Mouse (Mus musculus): ENCODE results near the gene Ankrd23. TPM values are rescaled to one million over a fixed set of nuclear protein-coding genes. Genes with fewer than 3 reads are reported as not detected.

The Ankrd23 gene
- polyA plus RNA-seq, 1 experiment: 1.1 TPM

DNA sequence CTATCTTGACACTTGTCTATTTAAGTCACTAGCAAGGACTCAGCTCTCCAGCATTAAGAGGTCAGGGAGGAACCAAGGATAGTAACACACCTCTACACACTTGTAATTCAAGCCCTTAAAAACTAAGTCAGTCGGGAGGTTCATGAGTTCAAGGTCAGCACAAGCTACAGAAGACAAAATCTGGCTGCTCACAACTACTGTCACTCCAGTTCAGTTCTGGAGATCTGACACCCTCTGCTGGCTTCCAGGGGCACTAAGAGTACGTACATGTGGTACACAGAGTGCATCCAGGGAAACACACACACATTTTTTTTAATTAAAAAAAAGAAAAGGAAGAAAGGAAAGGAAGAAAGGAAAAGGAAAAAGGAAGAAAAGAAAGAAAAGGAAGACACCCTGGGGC is 40.0 kb downstream of the Ankrd23 start:
- H3K27me3 ChIP-seq (ENCODE audit: control insufficient read depth, insufficient read depth, insufficient read length): no peaks in the 10 kb centered on the region
- TF ChIP-seq USF1 (IDR thresholded peaks at IDR 0.05; ENCODE audit: low read depth): no peak
- TF ChIP-seq CTCF (IDR thresholded peaks at IDR 0.05; ENCODE audit: control insufficient read depth, insufficient read depth, insufficient read length): peak; percentile 4
- TF ChIP-seq MYOD1 (IDR thresholded peaks at IDR 0.05; ENCODE audit: control insufficient read depth, insufficient read length, low read depth): no peak
- no peaks in the 10 kb centered on the region for H3K79me3 ChIP-seq (ENCODE audit: low read depth)
- peaks cover 4% of the 10 kb centered on the region for H3K36me3 ChIP-seq (ENCODE audit: control insufficient read depth, insufficient read depth)
- no peak overlapping the region for H3K4me3 ChIP-seq (ENCODE audit: insufficient read depth, poor library complexity, severe bottlenecking)
- H3K79me2 ChIP-seq (ENCODE audit: control insufficient read depth, insufficient read depth): peaks cover 22% of the 10 kb centered on the region
- H3ac ChIP-seq (ENCODE audit: control insufficient read depth, insufficient read length, low read depth): no peak overlapping the region

DNA sequence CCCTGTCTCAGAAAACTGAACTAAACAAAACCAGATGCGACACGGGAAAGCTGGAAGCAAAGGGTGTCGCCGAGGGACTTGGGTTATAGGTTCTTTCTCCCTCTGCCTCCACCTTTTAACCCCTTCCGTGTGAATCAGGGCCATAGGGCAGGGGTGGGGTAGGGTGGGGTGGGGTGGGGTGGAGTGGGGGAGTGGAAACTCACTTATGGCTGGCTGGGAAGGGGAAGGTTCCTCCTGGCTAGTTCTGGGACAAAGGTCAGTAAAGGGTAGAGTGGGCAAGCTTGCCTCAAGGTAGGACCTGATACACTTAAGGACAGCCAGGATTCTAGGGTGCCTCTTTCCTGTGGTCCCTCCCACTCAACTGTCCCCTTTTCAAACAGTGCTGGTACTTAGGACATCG is 43.4 kb downstream of the Ankrd23 start:
- peaks cover 25% of the 10 kb centered on the region for H3K79me2 ChIP-seq (ENCODE audit: control insufficient read depth, insufficient read depth)
- TF ChIP-seq CEBPB (IDR thresholded peaks at IDR 0.05; ENCODE audit: low read depth) (no peak), MAX (IDR thresholded peaks at IDR 0.05) (no peak), USF1 (IDR thresholded peaks at IDR 0.05; ENCODE audit: low read depth) (no peak), MYOG (IDR thresholded peaks at IDR 0.05; ENCODE audit: control insufficient read depth, extremely low read depth, insufficient read length) (no peak)
- no peaks in the 10 kb centered on the region for H3K79me3 ChIP-seq (ENCODE audit: low read depth)
- H3K4me3 ChIP-seq (ENCODE audit: insufficient read depth, poor library complexity, severe bottlenecking): no peak overlapping the region
- H3K36me3 ChIP-seq (ENCODE audit: control insufficient read depth, insufficient read depth): no peaks in the 10 kb centered on the region
- H3K27me3 ChIP-seq (ENCODE audit: control insufficient read depth, insufficient read depth, insufficient read length): no peaks in the 10 kb centered on the region
- no peak overlapping the region for H3ac ChIP-seq (ENCODE audit: control insufficient read depth, insufficient read length, low read depth)

DNA sequence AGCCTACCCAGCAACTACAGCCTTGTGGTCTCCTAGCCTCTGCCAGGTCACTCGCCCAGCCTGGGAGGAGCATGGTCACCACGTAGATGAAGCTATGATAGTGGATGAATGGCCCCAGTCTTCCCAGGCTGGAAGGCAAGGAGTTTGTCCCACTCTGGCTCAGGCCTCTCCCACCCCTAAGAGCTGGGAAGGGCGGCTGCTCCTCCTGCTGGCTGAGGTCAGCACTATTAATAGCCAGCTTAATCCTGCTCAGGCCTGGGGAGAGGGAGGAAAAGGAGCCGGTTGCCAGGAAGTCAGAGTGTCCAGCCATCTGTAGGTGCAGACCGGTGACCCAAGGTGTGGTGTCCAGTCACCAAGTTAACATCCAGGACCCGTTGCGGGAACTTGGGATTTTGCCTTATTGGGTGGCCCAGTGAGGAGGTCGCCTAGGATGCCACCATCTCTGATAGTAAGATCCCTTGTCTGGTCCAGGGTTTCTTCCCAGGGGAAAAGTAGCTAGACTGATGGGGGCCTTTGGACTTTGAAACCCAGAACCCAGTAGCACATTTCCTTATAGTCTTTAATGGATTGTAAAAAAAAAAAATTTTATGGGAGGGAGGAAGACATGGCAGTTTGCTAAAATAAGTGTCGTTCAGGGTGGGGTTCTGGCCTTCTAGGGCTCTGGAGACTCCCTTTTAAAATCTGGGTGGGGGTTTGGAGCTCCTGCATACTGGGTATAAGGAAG is 44.1 kb downstream of the Ankrd23 start:
- Histone ChIP-seq H3K36me3 (ENCODE audit: control insufficient read depth, insufficient read depth) (no peaks in the 10 kb centered on the region), H3K4me3 (ENCODE audit: insufficient read depth, poor library complexity, severe bottlenecking) (no peak overlapping the region), H3K27me3 (ENCODE audit: control insufficient read depth, insufficient read depth, insufficient read length) (no peaks in the 10 kb centered on the region), H3K79me2 (ENCODE audit: control insufficient read depth, insufficient read depth) (peaks cover 27% of the 10 kb centered on the region), H3ac (ENCODE audit: control insufficient read depth, insufficient read length, low read depth) (no peak overlapping the region), H3K79me3 (ENCODE audit: low read depth) (no peaks in the 10 kb centered on the region)
- TF ChIP-seq MAX (IDR thresholded peaks at IDR 0.05) (no peak), FOSL1 (IDR thresholded peaks at IDR 0.05; ENCODE audit: insufficient read depth, low read length, poor library complexity, severe bottlenecking) (no peak), CTCF (IDR thresholded peaks at IDR 0.05; ENCODE audit: control insufficient read depth, insufficient read depth, insufficient read length) (peak; percentile 5), MYOG (IDR thresholded peaks at IDR 0.05; ENCODE audit: control insufficient read depth, extremely low read depth, insufficient read length) (no peak), USF1 (IDR thresholded peaks at IDR 0.05; ENCODE audit: low read depth) (no peak), MYOD1 (IDR thresholded peaks at IDR 0.05; ENCODE audit: control insufficient read depth, insufficient read length, low read depth) (no peak), CEBPB (IDR thresholded peaks at IDR 0.05; ENCODE audit: low read depth) (no peak)

DNA sequence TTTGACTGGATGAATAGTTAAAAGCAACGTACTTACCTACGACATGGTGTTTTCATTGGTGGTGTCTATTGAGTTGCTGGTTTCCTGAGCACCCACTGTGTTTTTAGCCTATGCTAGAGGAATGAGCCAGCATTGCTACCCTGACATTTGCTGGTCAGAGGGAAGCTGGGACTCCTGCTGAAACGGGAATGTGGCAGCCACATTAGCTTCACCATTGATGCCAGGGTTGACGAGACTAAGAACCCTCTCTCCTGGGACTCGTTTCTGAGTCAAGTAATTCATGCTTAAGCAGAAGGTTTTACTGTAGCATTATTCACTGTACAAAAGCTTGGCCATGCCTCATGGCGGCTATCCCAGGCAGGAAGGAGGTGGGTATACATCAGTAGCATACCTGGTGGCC is 47.0 kb downstream of the Ankrd23 start:
- Histone ChIP-seq H3K27me3 (ENCODE audit: control insufficient read depth, insufficient read depth, insufficient read length) (no peaks in the 10 kb centered on the region), H3K36me3 (ENCODE audit: control insufficient read depth, insufficient read depth) (no peaks in the 10 kb centered on the region), H3K79me2 (ENCODE audit: control insufficient read depth, insufficient read depth) (peaks cover 20% of the 10 kb centered on the region), H3K4me3 (ENCODE audit: insufficient read depth, poor library complexity, severe bottlenecking) (no peak overlapping the region), H3K79me3 (ENCODE audit: low read depth) (no peaks in the 10 kb centered on the region), H3ac (ENCODE audit: control insufficient read depth, insufficient read length, low read depth) (no peak overlapping the region)
- TF ChIP-seq CEBPB (IDR thresholded peaks at IDR 0.05; ENCODE audit: low read depth) (no peak), CTCF (IDR thresholded peaks at IDR 0.05; ENCODE audit: control insufficient read depth, insufficient read depth, insufficient read length) (no peak), MAX (IDR thresholded peaks at IDR 0.05) (no peak), MYOD1 (IDR thresholded peaks at IDR 0.05; ENCODE audit: control insufficient read depth, insufficient read length, low read depth) (no peak), FOSL1 (IDR thresholded peaks at IDR 0.05; ENCODE audit: insufficient read depth, low read length, poor library complexity, severe bottlenecking) (no peak), MYOG (IDR thresholded peaks at IDR 0.05; ENCODE audit: control insufficient read depth, extremely low read depth, insufficient read length) (no peak), USF1 (IDR thresholded peaks at IDR 0.05; ENCODE audit: low read depth) (no peak)

DNA sequence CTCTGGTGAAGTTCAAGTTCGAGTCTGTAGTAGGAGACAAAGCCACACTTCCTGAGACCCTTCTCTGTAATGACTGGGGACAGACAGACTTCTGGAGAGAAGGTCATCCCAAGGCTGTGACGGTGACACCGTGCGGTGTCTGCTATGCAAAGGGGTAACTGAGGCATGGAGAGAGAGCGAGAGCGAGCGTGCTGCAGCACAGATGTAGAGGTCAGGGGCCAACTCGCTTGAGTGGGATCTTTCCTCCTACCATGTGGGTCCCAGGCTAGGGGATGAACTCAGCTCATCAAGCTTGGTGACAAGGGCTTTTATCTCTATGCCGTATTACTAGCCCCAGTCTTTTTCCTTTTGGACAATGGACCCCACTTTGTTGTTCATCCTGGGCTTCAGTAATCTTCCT is 49.6 kb downstream of the Ankrd23 start:
- no peak overlapping the region for H3ac ChIP-seq (ENCODE audit: control insufficient read depth, insufficient read length, low read depth)
- no peaks in the 10 kb centered on the region for H3K27me3 ChIP-seq (ENCODE audit: control insufficient read depth, insufficient read depth, insufficient read length)
- no peak for TF ChIP-seq MYOD1 (IDR thresholded peaks at IDR 0.05; ENCODE audit: control insufficient read depth, insufficient read length, low read depth)
- no peak for TF ChIP-seq CTCF (IDR thresholded peaks at IDR 0.05; ENCODE audit: control insufficient read depth, insufficient read depth, insufficient read length)
- TF ChIP-seq MAX (IDR thresholded peaks at IDR 0.05): no peak
- no peak for TF ChIP-seq MYOG (IDR thresholded peaks at IDR 0.05; ENCODE audit: control insufficient read depth, extremely low read depth, insufficient read length)
- TF ChIP-seq CEBPB (IDR thresholded peaks at IDR 0.05; ENCODE audit: low read depth): no peak
- no peak for TF ChIP-seq USF1 (IDR thresholded peaks at IDR 0.05; ENCODE audit: low read depth)
- TF ChIP-seq FOSL1 (IDR thresholded peaks at IDR 0.05; ENCODE audit: insufficient read depth, low read length, poor library complexity, severe bottlenecking): no peak
- peaks cover 23% of the 10 kb centered on the region for H3K79me2 ChIP-seq (ENCODE audit: control insufficient read depth, insufficient read depth)
- no peaks in the 10 kb centered on the region for H3K36me3 ChIP-seq (ENCODE audit: control insufficient read depth, insufficient read depth)
- no peak overlapping the region for H3K4me3 ChIP-seq (ENCODE audit: insufficient read depth, poor library complexity, severe bottlenecking)
- no peaks in the 10 kb centered on the region for H3K79me3 ChIP-seq (ENCODE audit: low read depth)

DNA sequence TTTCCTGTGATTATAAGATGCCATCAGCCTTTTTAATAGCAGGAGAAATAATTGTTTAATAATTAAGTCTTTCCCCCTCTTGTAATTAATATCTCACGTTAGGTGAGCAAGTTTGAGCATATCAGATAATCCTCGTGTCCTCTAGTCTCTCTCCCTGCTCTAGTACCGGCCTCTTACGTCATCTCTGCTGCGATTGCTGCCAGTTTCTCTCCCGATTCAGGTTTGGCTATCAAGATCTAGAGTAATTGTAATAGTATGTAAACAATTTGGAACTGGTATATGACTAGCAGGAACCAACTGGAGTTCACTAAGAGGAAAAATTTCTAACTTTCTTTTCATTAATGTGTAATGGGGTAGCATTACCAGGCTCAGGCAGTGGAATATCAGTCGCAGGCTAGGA is 51.6 kb downstream of the Ankrd23 start:
- Histone ChIP-seq H3K79me3 (ENCODE audit: low read depth) (peaks cover 1% of the 10 kb centered on the region), H3K36me3 (ENCODE audit: control insufficient read depth, insufficient read depth) (no peaks in the 10 kb centered on the region), H3K79me2 (ENCODE audit: control insufficient read depth, insufficient read depth) (peaks cover 32% of the 10 kb centered on the region)

More for the DNA sequence above, 51.6 kb downstream of the Ankrd23 start:
- Histone ChIP-seq H3K27me3 (ENCODE audit: control insufficient read depth, insufficient read depth, insufficient read length) (no peaks in the 10 kb centered on the region), H3ac (ENCODE audit: control insufficient read depth, insufficient read length, low read depth) (no peak overlapping the region), H3K4me3 (ENCODE audit: insufficient read depth, poor library complexity, severe bottlenecking) (no peak overlapping the region)
- TF ChIP-seq CTCF (IDR thresholded peaks at IDR 0.05; ENCODE audit: control insufficient read depth, insufficient read depth, insufficient read length): no peak
- TF ChIP-seq CEBPB (IDR thresholded peaks at IDR 0.05; ENCODE audit: low read depth): no peak
- no peak for TF ChIP-seq MYOG (IDR thresholded peaks at IDR 0.05; ENCODE audit: control insufficient read depth, extremely low read depth, insufficient read length)
- no peak for TF ChIP-seq MAX (IDR thresholded peaks at IDR 0.05)
- TF ChIP-seq FOSL1 (IDR thresholded peaks at IDR 0.05; ENCODE audit: insufficient read depth, low read length, poor library complexity, severe bottlenecking): no peak
- TF ChIP-seq USF1 (IDR thresholded peaks at IDR 0.05; ENCODE audit: low read depth): no peak
- no peak for TF ChIP-seq MYOD1 (IDR thresholded peaks at IDR 0.05; ENCODE audit: control insufficient read depth, insufficient read length, low read depth)
